Mouse (Mus musculus) thymus, adult 2 months (tissue): ENCODE measurements around the gene Idh3b.

Experiments
- CTCF ChIP-seq: fragments of 200-500 bp; IDR thresholded peaks from 2 replicates; pipeline ENCODE4 v1.5.1; 2012; ENCODE audit warnings: mild to moderate bottlenecking, control low read depth, low read length, moderate library complexity, borderline replicate concordance; ENCODE audit not compliant: control insufficient read depth, poor library complexity, insufficient read depth; ENCODE audit errors: extremely low read depth
- POLR2A ChIP-seq: fragments of 200-500 bp; IDR thresholded peaks from 2 replicates; pipeline ENCODE4 v1.6.1; 2012; ENCODE audit warnings: mild to moderate bottlenecking, low read length, control low read depth, moderate library complexity; ENCODE audit not compliant: control insufficient read depth, poor library complexity, insufficient read depth; ENCODE audit errors: extremely low read depth

DNA sequence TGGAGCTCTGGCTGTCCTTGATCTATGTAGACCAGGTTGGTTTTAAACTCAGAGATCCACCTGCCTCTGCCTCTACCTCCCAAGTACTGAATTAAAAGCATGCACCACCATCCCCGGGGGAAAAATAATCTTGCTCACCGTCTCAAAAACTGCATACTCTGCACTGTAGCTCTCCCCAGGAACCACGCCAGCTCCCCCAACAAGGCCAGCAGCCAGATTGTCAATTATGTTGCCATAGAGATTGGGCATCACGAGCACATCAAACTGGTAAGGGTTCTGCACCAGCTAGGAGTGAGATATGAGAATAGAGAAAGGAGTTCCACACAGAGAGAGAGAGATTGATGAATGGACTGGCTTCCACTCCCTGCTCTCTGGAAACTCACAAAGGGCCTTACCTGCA is 3.5 kb downstream of the Idh3b start:
- TF ChIP-seq CTCF (no peak), POLR2A (no peak)
